Mouse (Mus musculus): ENCODE data around the gene Sergef.

GRCm38 (mm10) chr7:46447473-46448165, 192.0 kb downstream of the Sergef start:
- TF ChIP-seq POLR2A (IDR thresholded peaks at IDR 0.05; ENCODE audit: borderline replicate concordance, insufficient read depth, low read length) = no peak
- TF ChIP-seq CTCF (IDR thresholded peaks at IDR 0.05; ENCODE audit: borderline replicate concordance, insufficient read depth, low read depth, low read length) = no peak
